Mouse (Mus musculus): Measurements from ENCODE around the gene Rgs7bp. TPM values are rescaled to one million over a fixed set of nuclear protein-coding genes. Genes with fewer than 3 reads are reported as not detected.

Gene Rgs7bp
- polyA plus RNA-seq, 1 experiment, result 0.19 TPM

GRCm38 (mm10) chr13:105001714-105002113 is 53.0 kb downstream of the Rgs7bp start:
- Histone ChIP-seq H3K27ac (ENCODE audit: control insufficient read depth, insufficient read depth, low read length) (no peak overlapping the region), H3K4me3 (ENCODE audit: control insufficient read depth, insufficient read depth, low read length) (no peak overlapping the region), H3K4me1 (replicated peaks; ENCODE audit: control insufficient read depth, insufficient read depth, low read length) (no peaks in the 10 kb centered on the region), H3K36me3 (ENCODE audit: control insufficient read depth, insufficient read depth, low read length) (no peaks in the 10 kb centered on the region), H3K27me3 (ENCODE audit: control insufficient read depth, insufficient read depth, low read length) (no peaks in the 10 kb centered on the region)
- WGBS, result 81% methylated on average over 2 of the region's 2 CpGs
- no peak for DNase-seq
- TF ChIP-seq CTCF (IDR thresholded peaks at IDR 0.05; ENCODE audit: borderline replicate concordance, control insufficient read depth, extremely low read depth, insufficient read depth, low read length, poor library complexity), result no peak
- no peak for TF ChIP-seq POLR2A (IDR thresholded peaks at IDR 0.05; ENCODE audit: control insufficient read depth, extremely low read depth, insufficient read depth, low read length, poor library complexity)

GRCm38 (mm10) chr13:104988811-104989258 is 65.9 kb downstream of the Rgs7bp start:
- DNase-seq, result no peak
- Histone ChIP-seq H3K4me1 (replicated peaks; ENCODE audit: control insufficient read depth, insufficient read depth, low read length) (no peaks in the 10 kb centered on the region), H3K36me3 (ENCODE audit: control insufficient read depth, insufficient read depth, low read length) (no peaks in the 10 kb centered on the region), H3K27me3 (ENCODE audit: control insufficient read depth, insufficient read depth, low read length) (no peaks in the 10 kb centered on the region), H3K27ac (ENCODE audit: control insufficient read depth, insufficient read depth, low read length) (no peak overlapping the region), H3K4me3 (ENCODE audit: control insufficient read depth, insufficient read depth, low read length) (no peak overlapping the region)
- WGBS, result 92% methylated on average over 7 of the region's 7 CpGs
- TF ChIP-seq CTCF (IDR thresholded peaks at IDR 0.05; ENCODE audit: borderline replicate concordance, control insufficient read depth, extremely low read depth, insufficient read depth, low read length, poor library complexity) (no peak), POLR2A (IDR thresholded peaks at IDR 0.05; ENCODE audit: control insufficient read depth, extremely low read depth, insufficient read depth, low read length, poor library complexity) (no peak)

- Histone ChIP-seq H3K27me3 (ENCODE audit: control insufficient read depth, insufficient read depth, low read length) (no peaks in the 10 kb centered on the region), H3K4me3 (ENCODE audit: control insufficient read depth, insufficient read depth, low read length) (no peak overlapping the region), H3K27ac (ENCODE audit: control insufficient read depth, insufficient read depth, low read length) (no peak overlapping the region), H3K4me1 (replicated peaks; ENCODE audit: control insufficient read depth, insufficient read depth, low read length) (no peaks in the 10 kb centered on the region), H3K36me3 (ENCODE audit: control insufficient read depth, insufficient read depth, low read length) (no peaks in the 10 kb centered on the region)
- DNase-seq, result no peak
- no peak for TF ChIP-seq CTCF (IDR thresholded peaks at IDR 0.05; ENCODE audit: borderline replicate concordance, control insufficient read depth, extremely low read depth, insufficient read depth, low read length, poor library complexity)
- no peak for TF ChIP-seq POLR2A (IDR thresholded peaks at IDR 0.05; ENCODE audit: control insufficient read depth, extremely low read depth, insufficient read depth, low read length, poor library complexity)
- 96% methylated on average over 13 of the region's 13 CpGs for WGBS
These were observed 66.7 kb downstream of the Rgs7bp start for GRCm38 (mm10) chr13:104988009-104988540.

GRCm38 (mm10) chr13:104985691-104986090 is 69.0 kb downstream of the Rgs7bp start:
- TF ChIP-seq CTCF (IDR thresholded peaks at IDR 0.05; ENCODE audit: borderline replicate concordance, control insufficient read depth, extremely low read depth, insufficient read depth, low read length, poor library complexity) (no peak), POLR2A (IDR thresholded peaks at IDR 0.05; ENCODE audit: control insufficient read depth, extremely low read depth, insufficient read depth, low read length, poor library complexity) (no peak)
- H3K27me3 ChIP-seq (ENCODE audit: control insufficient read depth, insufficient read depth, low read length), result no peaks in the 10 kb centered on the region
- H3K36me3 ChIP-seq (ENCODE audit: control insufficient read depth, insufficient read depth, low read length), result no peaks in the 10 kb centered on the region
- H3K4me3 ChIP-seq (ENCODE audit: control insufficient read depth, insufficient read depth, low read length), result no peak overlapping the region
- 90% methylated on average over 4 of the region's 4 CpGs for WGBS
- no peak overlapping the region for H3K27ac ChIP-seq (ENCODE audit: control insufficient read depth, insufficient read depth, low read length)
- no peak for DNase-seq
- no peaks in the 10 kb centered on the region for H3K4me1 ChIP-seq (replicated peaks; ENCODE audit: control insufficient read depth, insufficient read depth, low read length)

GRCm38 (mm10) chr13:104983989-104984388 is 70.7 kb downstream of the Rgs7bp start:
- no peak for TF ChIP-seq CTCF (IDR thresholded peaks at IDR 0.05; ENCODE audit: borderline replicate concordance, control insufficient read depth, extremely low read depth, insufficient read depth, low read length, poor library complexity)
- no peak for TF ChIP-seq POLR2A (IDR thresholded peaks at IDR 0.05; ENCODE audit: control insufficient read depth, extremely low read depth, insufficient read depth, low read length, poor library complexity)
- no peaks in the 10 kb centered on the region for H3K36me3 ChIP-seq (ENCODE audit: control insufficient read depth, insufficient read depth, low read length)
- WGBS, result 98% methylated on average over 5 of the region's 5 CpGs

GRCm38 (mm10) chr13:104982781-104983353 is 71.9 kb downstream of the Rgs7bp start:
- 96% methylated on average over 10 of the region's 10 CpGs for WGBS
- H3K27ac ChIP-seq (ENCODE audit: control insufficient read depth, insufficient read depth, low read length), result no peak overlapping the region
- no peaks in the 10 kb centered on the region for H3K36me3 ChIP-seq (ENCODE audit: control insufficient read depth, insufficient read depth, low read length)
- TF ChIP-seq CTCF (IDR thresholded peaks at IDR 0.05; ENCODE audit: borderline replicate concordance, control insufficient read depth, extremely low read depth, insufficient read depth, low read length, poor library complexity) (no peak), POLR2A (IDR thresholded peaks at IDR 0.05; ENCODE audit: control insufficient read depth, extremely low read depth, insufficient read depth, low read length, poor library complexity) (no peak)
- H3K27me3 ChIP-seq (ENCODE audit: control insufficient read depth, insufficient read depth, low read length), result no peaks in the 10 kb centered on the region
- DNase-seq, result no peak
- H3K4me3 ChIP-seq (ENCODE audit: control insufficient read depth, insufficient read depth, low read length), result no peak overlapping the region
- no peaks in the 10 kb centered on the region for H3K4me1 ChIP-seq (replicated peaks; ENCODE audit: control insufficient read depth, insufficient read depth, low read length)

More at GRCm38 (mm10) chr13:104983989-104984388, 70.7 kb downstream of the Rgs7bp start:
- DNase-seq, result no peak
- Histone ChIP-seq H3K27me3 (ENCODE audit: control insufficient read depth, insufficient read depth, low read length) (no peaks in the 10 kb centered on the region), H3K4me3 (ENCODE audit: control insufficient read depth, insufficient read depth, low read length) (no peak overlapping the region), H3K4me1 (replicated peaks; ENCODE audit: control insufficient read depth, insufficient read depth, low read length) (no peaks in the 10 kb centered on the region), H3K27ac (ENCODE audit: control insufficient read depth, insufficient read depth, low read length) (no peak overlapping the region)
